Mouse (Mus musculus) neural tube, embryonic 11.5 days (tissue): ENCODE data around the gene Tex44. TPM values are rescaled to one million over a fixed set of nuclear protein-coding genes. Genes with fewer than 3 reads are reported as not detected.

ENCODE experiments used
- ATAC-seq: fragments of 200-750 bp; cut with Nextera tagmentation; 2 replicates; pipeline ENCODE4 v1.8.0; 2017; ENCODE audit warnings: moderate number of reproducible peaks, mild to moderate bottlenecking, moderate TSS enrichment, moderate library complexity; ENCODE audit not compliant: insufficient read depth, low FRiP score, low TSS enrichment
- DNase-seq: peaks from one replicate; pipeline ENCODE4 v3.0.0-alpha.2; 2015; ENCODE audit warnings: low spot score
- H3K27ac ChIP-seq: fragments of 300-500 bp; sonication (generic); 2 replicates; pipeline ENCODE4 v1.5.1; 2014; ENCODE audit warnings: low read depth, mild to moderate bottlenecking, low read length
- H3K27me3 ChIP-seq: fragments of 300-500 bp; sonication (generic); 2 replicates; pipeline ENCODE4 v1.6.1; 2014; ENCODE audit warnings: mild to moderate bottlenecking, low read length, mixed read lengths; ENCODE audit not compliant: control insufficient read depth, insufficient read depth
- H3K36me3 ChIP-seq: fragments of 300-500 bp; sonication (generic); 2 replicates; pipeline ENCODE4 v1.6.1; 2014; ENCODE audit warnings: mild to moderate bottlenecking, low read length, moderate library complexity, mixed read lengths; ENCODE audit not compliant: control insufficient read depth, insufficient read depth
- H3K4me1 ChIP-seq: fragments of 300-500 bp; sonication (generic); 2 replicates; pipeline ENCODE4 v1.6.1; 2014; ENCODE audit warnings: low read length, mixed read lengths; ENCODE audit not compliant: control insufficient read depth, insufficient read depth
- H3K4me2 ChIP-seq: fragments of 300-500 bp; sonication (generic); 2 replicates; pipeline ENCODE4 v1.6.1; 2014; ENCODE audit warnings: low read depth, mild to moderate bottlenecking, moderate library complexity
- H3K4me3 ChIP-seq: fragments of 300-500 bp; sonication (generic); 2 replicates; pipeline ENCODE4 v1.5.1; 2014; ENCODE audit warnings: low read depth, low read length
- H3K9ac ChIP-seq: fragments of 300-500 bp; sonication (generic); 2 replicates; pipeline ENCODE4 v1.6.1; 2014; ENCODE audit warnings: mild to moderate bottlenecking, low read length
- H3K9me3 ChIP-seq: fragments of 300-500 bp; sonication (generic); 2 replicates; pipeline ENCODE4 v1.6.1; 2016; ENCODE audit warnings: low read length; ENCODE audit not compliant: control insufficient read depth
- WGBS: fragments of 180-500 bp; shearing (Covaris S2); extraction: QIAGEN DNeasy Blood & Tissue Kit; methylation state at CpG from one replicate; pipeline ENCODE4 v1.1.7; 2014; 5-methylcytosine and 5-hydroxymethylcytosine counted together
- polyA plus RNA-seq: library from polyadenylated mRNA; unstranded; fragments of >200 nt; fragmentation: Nextera tagmentation; extraction: Ambion mirVana; gene quantifications from 2 replicates; pipeline ENCODE4 v1.2.1, GENCODE M21; 2014

The Tex44 gene
- polyA plus RNA-seq, 1 experiment from 2014 or later: not detected

GRCm38 (mm10) chr1:86430056-86430455 is 3.9 kb downstream of the Tex44 start:
- DNase-seq (peak; percentile 75), ATAC-seq (no peak)
- Histone ChIP-seq H3K4me1 (peaks cover 13% of the 10 kb centered on the region), H3K27me3 (no peaks in the 10 kb centered on the region), H3K9me3 (no peaks in the 10 kb centered on the region), H3K36me3 (no peaks in the 10 kb centered on the region), H3K4me2 (no peak overlapping the region), H3K4me3 (no peak overlapping the region), H3K9ac (no peak overlapping the region), H3K27ac (no peak overlapping the region)
- WGBS: 46% methylated on average over 2 of the region's 2 CpGs

- no peak for ATAC-seq
Observed at GRCm38 (mm10) chr1:86432778-86433177, 6.6 kb downstream of the Tex44 start.

GRCm38 (mm10) chr1:86433359-86433758 is 7.2 kb downstream of the Tex44 start:
- H3K4me1 ChIP-seq: peaks cover 22% of the 10 kb centered on the region
- DNase-seq (no peak), ATAC-seq (no peak)
- no peak overlapping the region for H3K9ac ChIP-seq
- no peak overlapping the region for H3K4me2 ChIP-seq
- WGBS: 84% methylated on average over 6 of the region's 7 CpGs
- H3K36me3 ChIP-seq: no peaks in the 10 kb centered on the region
- H3K4me3 ChIP-seq: no peak overlapping the region
- H3K27ac ChIP-seq: peak overlapping the region; percentile 100
- no peaks in the 10 kb centered on the region for H3K9me3 ChIP-seq
- no peaks in the 10 kb centered on the region for H3K27me3 ChIP-seq

More at GRCm38 (mm10) chr1:86432778-86433177, 6.6 kb downstream of the Tex44 start:
- no peak for DNase-seq
- Histone ChIP-seq H3K4me2 (no peak overlapping the region), H3K4me1 (peaks cover 22% of the 10 kb centered on the region), H3K9ac (no peak overlapping the region), H3K27me3 (no peaks in the 10 kb centered on the region), H3K36me3 (no peaks in the 10 kb centered on the region), H3K27ac (no peak overlapping the region), H3K4me3 (no peak overlapping the region), H3K9me3 (no peaks in the 10 kb centered on the region)
- WGBS: 87% methylated on average over 4 of the region's 4 CpGs

- no peak for DNase-seq
Observed at GRCm38 (mm10) chr1:86434001-86434400, 7.9 kb downstream of the Tex44 start.

GRCm38 (mm10) chr1:86434439-86435201 is 8.5 kb downstream of the Tex44 start:
- 4% methylated on average over 46 of the region's 46 CpGs for WGBS
- DNase-seq (peak; percentile 99), ATAC-seq (peak; percentile 93)
- Histone ChIP-seq H3K4me2 (peak overlapping the region; percentile 50), H3K4me1 (peaks cover 22% of the 10 kb centered on the region), H3K27me3 (no peaks in the 10 kb centered on the region), H3K9me3 (no peaks in the 10 kb centered on the region), H3K9ac (peak overlapping the region; percentile 71), H3K27ac (peak overlapping the region; percentile 100), H3K4me3 (peak overlapping the region; percentile 33), H3K36me3 (no peaks in the 10 kb centered on the region)

More at GRCm38 (mm10) chr1:86434001-86434400, 7.9 kb downstream of the Tex44 start:
- H3K4me1 ChIP-seq: peaks cover 22% of the 10 kb centered on the region
- no peaks in the 10 kb centered on the region for H3K9me3 ChIP-seq
- H3K36me3 ChIP-seq: no peaks in the 10 kb centered on the region
- peak overlapping the region; percentile 45 for H3K4me2 ChIP-seq
- peak; percentile 53 for ATAC-seq
- WGBS: under 1% methylated on average over 12 of the region's 12 CpGs
- peak overlapping the region; percentile 100 for H3K27ac ChIP-seq
- peak overlapping the region; percentile 64 for H3K9ac ChIP-seq
- H3K27me3 ChIP-seq: no peaks in the 10 kb centered on the region
- peak overlapping the region; percentile 33 for H3K4me3 ChIP-seq

- H3K4me1 ChIP-seq: peaks cover 29% of the 10 kb centered on the region
Observed at GRCm38 (mm10) chr1:86435302-86435821, 9.2 kb downstream of the Tex44 start.

GRCm38 (mm10) chr1:86437219-86438013 is 11.3 kb downstream of the Tex44 start:
- Histone ChIP-seq H3K27me3 (no peaks in the 10 kb centered on the region), H3K36me3 (no peaks in the 10 kb centered on the region), H3K4me1 (peaks cover 30% of the 10 kb centered on the region), H3K9ac (no peak overlapping the region), H3K4me3 (no peak overlapping the region), H3K4me2 (no peak overlapping the region), H3K9me3 (no peaks in the 10 kb centered on the region), H3K27ac (no peak overlapping the region)
- 64% methylated on average over 9 of the region's 9 CpGs for WGBS
- no peak for ATAC-seq
- DNase-seq: no peak

More at GRCm38 (mm10) chr1:86435302-86435821, 9.2 kb downstream of the Tex44 start:
- Histone ChIP-seq H3K4me2 (peak overlapping the region; percentile 50), H3K27me3 (no peaks in the 10 kb centered on the region), H3K36me3 (no peaks in the 10 kb centered on the region), H3K9ac (peak overlapping the region; percentile 71), H3K9me3 (no peaks in the 10 kb centered on the region), H3K27ac (peak overlapping the region; percentile 100), H3K4me3 (peak overlapping the region; percentile 33; the same call in 1 of the 2 replicates)
- DNase-seq (peak; percentile 56), ATAC-seq (no peak)
- WGBS: 22% methylated on average over 13 of the region's 13 CpGs

GRCm38 (mm10) chr1:86438014-86438319 is 11.8 kb downstream of the Tex44 start:
- H3K4me1 ChIP-seq: peaks cover 33% of the 10 kb centered on the region

More at GRCm38 (mm10) chr1:86438014-86438319, 11.8 kb downstream of the Tex44 start:
- Histone ChIP-seq H3K4me3 (no peak overlapping the region), H3K27ac (no peak overlapping the region), H3K9ac (no peak overlapping the region), H3K4me2 (no peak overlapping the region), H3K36me3 (no peaks in the 10 kb centered on the region), H3K9me3 (no peaks in the 10 kb centered on the region), H3K27me3 (no peaks in the 10 kb centered on the region)
- DNase-seq (no peak), ATAC-seq (no peak)
- WGBS: 79% methylated on average over 6 of the region's 6 CpGs
